Mouse (Mus musculus) CH12.LX (cell line): Measurements from ENCODE around the gene Zfp61. TPM values are rescaled to one million over a fixed set of nuclear protein-coding genes. Genes with fewer than 3 reads are reported as not detected.

Experiments
- DNase-seq: peaks from one replicate; pipeline ENCODE4 v3.0.0-alpha.2; 2013; ENCODE audit errors: extremely low read depth
- H3K27ac ChIP-seq: 2 replicates; pipeline ENCODE4 v1.5.1; 2012; ENCODE audit warnings: low read depth, mild to moderate bottlenecking, control low read depth, moderate library complexity; ENCODE audit not compliant: insufficient read depth
- H3K27me3 ChIP-seq: replicated peaks from 2 replicates; pipeline ENCODE3; 2012; ENCODE audit warnings: inconsistent platforms
- H3K36me3 ChIP-seq, 2 experiments: replicated peaks in 1 of 2; 2 replicates each; pipeline versions ENCODE3 to v1.6.1; 2012; ENCODE audit warnings: inconsistent platforms in 1 of 2, low read length in 1 of 2, mild to moderate bottlenecking in 1 of 2, mixed read lengths in 1 of 2, moderate library complexity in 1 of 2; ENCODE audit not compliant: control insufficient read depth in 1 of 2, insufficient read depth in 1 of 2
- H3K4me1 ChIP-seq, 2 experiments: 2 replicates each; pipeline ENCODE4 v1.6.1; 2012; ENCODE audit warnings: inconsistent platforms in 1 of 2, moderate library complexity in 1 of 2; ENCODE audit not compliant: insufficient read depth in 2 of 2, control insufficient read depth in 1 of 2
- H3K4me2 ChIP-seq: 2 replicates; pipeline ENCODE4 v1.6.1; 2012; ENCODE audit warnings: low read depth, mild to moderate bottlenecking, control low read depth; ENCODE audit not compliant: poor library complexity, insufficient read depth, severe bottlenecking
- H3K4me3 ChIP-seq, 3 experiments: fragments of 150-350 bp in 1 of 3; sonication (generic) in 1 of 3; replicated peaks in 1 of 3; 2 replicates each; pipeline versions ENCODE3 to v1.5.1; 2011 to 2012; ENCODE audit warnings: low read depth in 2 of 3, low read length in 2 of 3, mild to moderate bottlenecking in 2 of 3, moderate library complexity in 2 of 3, control low read depth in 1 of 3, improper control_type of control experiment in 1 of 3, inconsistent platforms in 1 of 3, mixed read lengths in 1 of 3; ENCODE audit not compliant: poor library complexity in 1 of 3
- H3K79me2 ChIP-seq: replicated peaks from 2 replicates; pipeline ENCODE4 v1.6.1; 2012; ENCODE audit warnings: mild to moderate bottlenecking, moderate library complexity; ENCODE audit not compliant: control insufficient read depth, poor library complexity, insufficient read depth, severe bottlenecking; ENCODE audit errors: extremely low read depth
- H3K9ac ChIP-seq: 2 replicates; pipeline ENCODE4 v1.6.1; 2012; ENCODE audit warnings: low read depth, mild to moderate bottlenecking, control low read depth, moderate library complexity; ENCODE audit not compliant: insufficient read depth
- H3K9me3 ChIP-seq: replicated peaks from 2 replicates; pipeline ENCODE3; 2012; ENCODE audit warnings: low read length, inconsistent platforms, mixed read lengths
- CHD1 ChIP-seq: IDR thresholded peaks from 2 replicates; pipeline ENCODE4 v1.6.1; 2012; ENCODE audit warnings: low read depth, low read length, improper control_type of control experiment, inconsistent platforms
- CHD2 ChIP-seq: IDR thresholded peaks from 2 replicates; pipeline ENCODE4 v1.6.1; 2011; ENCODE audit warnings: low read length, improper control_type of control experiment
- E2F4 ChIP-seq: IDR thresholded peaks from 2 replicates; pipeline ENCODE4 v1.6.1; 2011; ENCODE audit warnings: low read depth, low read length, improper control_type of control experiment; ENCODE audit not compliant: insufficient replicate concordance
- EP300 ChIP-seq: IDR thresholded peaks from 2 replicates; pipeline ENCODE4 v1.6.1; 2011; ENCODE audit warnings: low read length, improper control_type of control experiment
- GABPA ChIP-seq: IDR thresholded peaks from 2 replicates; pipeline ENCODE4 v1.6.1; 2012; ENCODE audit warnings: low read depth, low read length, improper control_type of control experiment, inconsistent platforms; ENCODE audit not compliant: insufficient replicate concordance
- KAT2A ChIP-seq: IDR thresholded peaks from 2 replicates; pipeline ENCODE4 v1.6.1; 2012; ENCODE audit warnings: low read length, improper control_type of control experiment, inconsistent platforms; ENCODE audit not compliant: insufficient replicate concordance
- MXI1 ChIP-seq: IDR thresholded peaks from 2 replicates; pipeline ENCODE4 v1.6.1; 2011; ENCODE audit warnings: mild to moderate bottlenecking, low read depth, low read length, improper control_type of control experiment
- NRF1 ChIP-seq: IDR thresholded peaks from 2 replicates; pipeline ENCODE4 v1.6.1; 2014; ENCODE audit warnings: low read depth, mild to moderate bottlenecking, inconsistent platforms, low read length, improper control_type of control experiment, moderate library complexity
- POLR2A ChIP-seq: IDR thresholded peaks from 2 replicates; pipeline ENCODE4 v1.6.1; 2011; ENCODE audit warnings: low read depth, mild to moderate bottlenecking, improper control_type of control experiment, low read length
- POLR2AphosphoS2 ChIP-seq: IDR thresholded peaks from 2 replicates; pipeline ENCODE4 v1.6.1; 2011; ENCODE audit warnings: low read depth, low read length, improper control_type of control experiment
- RAD21 ChIP-seq: IDR thresholded peaks from 2 replicates; pipeline ENCODE4 v1.6.1; 2011; ENCODE audit warnings: low read depth, mild to moderate bottlenecking, low read length, improper control_type of control experiment, moderate library complexity
- SIN3A ChIP-seq: IDR thresholded peaks from 2 replicates; pipeline ENCODE4 v1.6.1; 2012; ENCODE audit warnings: low read length, improper control_type of control experiment, inconsistent platforms
- TCF12 ChIP-seq: IDR thresholded peaks from 2 replicates; pipeline ENCODE4 v1.6.1; 2014; ENCODE audit warnings: low read depth, mild to moderate bottlenecking, inconsistent platforms, low read length, improper control_type of control experiment
- USF2 ChIP-seq: conservative IDR thresholded peaks from 2 replicates; pipeline ENCODE4 v1.6.1; 2011; ENCODE audit warnings: low read depth, low read length, improper control_type of control experiment
- dilution Hi-C: fragments of 300-500 bp; cut with MboI; formaldehyde crosslinking; loops from 2 replicates; pipeline ENCODE4 v1.14.3; 2020; ENCODE audit warnings: low sequenced_read_pairs; ENCODE audit not compliant: extremely low pct_unique_long_range_greater_than_20kb, extremely low pct_ligation_motif_present
- in situ Hi-C: fragments of 300-500 bp; cut with MboI; formaldehyde crosslinking; loops from 3 replicates; pipeline ENCODE4 v1.14.3; 2019; ENCODE audit warnings: low sequenced_read_pairs, low pct_ligation_motif_present, low pct_unique_long_range_greater_than_20kb, mixed read lengths
- polyA plus RNA-seq: library from polyadenylated mRNA; unstranded; fragments of >175 nt; gene quantifications from 2 replicates; pipeline ENCODE4 v1.2.1, GENCODE M21; 2012; ENCODE audit warnings: low read depth; ENCODE audit not compliant: insufficient read length
- total RNA-seq, 2 experiments: library from RNA; depleted of rRNA; stranded (reverse); fragments of 300-350 nt in 1 of 2; fragments of >200 nt in 1 of 2; gene quantifications; 2 replicates each; pipeline ENCODE4 v1.2.3; 2012 to 2014

Gene Zfp61
- total and polyA plus RNA-seq, 3 experiments: 2.3 to 3.3 (median 3.2) TPM

GRCm38 (mm10) chr7:24333304-24333986 is 32.4 kb upstream of the Zfp61 start, which contains the start of gene Tescl:
TSS of gene Tescl (minus strand) at chr7:24333936.
- no peak within 1 kb of the TSS for H3K4me2 ChIP-seq
- H3K27ac ChIP-seq: no peak within 1 kb of the TSS
- H3K9me3 ChIP-seq: peaks cover 5% of the 10 kb centered on the region
- no peak for DNase-seq
- dilution Hi-C loops (no loop called here), in situ Hi-C loops (no loop called here)
- no peaks in the 10 kb centered on the region for H3K79me2 ChIP-seq
- H3K27me3 ChIP-seq: peaks cover 50% of the 10 kb centered on the region
- no peak for TF ChIP-seq POLR2A
- no peak for TF ChIP-seq KAT2A
- no peak for TF ChIP-seq EP300
- TF ChIP-seq NRF1: no peak
- no peak for TF ChIP-seq GABPA
- TF ChIP-seq E2F4: no peak
- TF ChIP-seq USF2: no peak
- no peak for TF ChIP-seq CHD1
- TF ChIP-seq CHD2: no peak
- TF ChIP-seq MXI1: no peak
- no peak for TF ChIP-seq TCF12
- TF ChIP-seq RAD21: no peak
- no peak for TF ChIP-seq POLR2AphosphoS2
- H3K4me3 ChIP-seq: no peak within 1 kb of the TSS
- H3K36me3 ChIP-seq: no peaks in the 10 kb centered on the region
- no peak within 1 kb of the TSS for H3K9ac ChIP-seq
- no peaks in the 10 kb centered on the region for H3K4me1 ChIP-seq

- H3K27ac ChIP-seq: no peak overlapping the region
- H3K4me2 ChIP-seq: no peak overlapping the region
- DNase-seq: no peak
- no peak overlapping the region for H3K9ac ChIP-seq
- no peaks in the 10 kb centered on the region for H3K4me1 ChIP-seq
- peaks cover 17% of the 10 kb centered on the region for H3K9me3 ChIP-seq
- no peak for TF ChIP-seq SIN3A
- no peak for TF ChIP-seq MXI1
- TF ChIP-seq, all 38 proteins: peak for 0
- Histone ChIP-seq H3K4me3 (no peak overlapping the region), H3K27me3 (peaks cover 53% of the 10 kb centered on the region), H3K36me3 (no peaks in the 10 kb centered on the region), H3K79me2 (no peaks in the 10 kb centered on the region)
- in situ Hi-C loops: no loop called here
- dilution Hi-C loops: no loop called here
Observed at GRCm38 (mm10) chr7:24327281-24327975, 26.4 kb upstream of the Zfp61 start.
